Mouse (Mus musculus): Measurements from ENCODE around the gene Abca1. TPM values are rescaled to one million over a fixed set of nuclear protein-coding genes. Genes with fewer than 3 reads are reported as not detected.

Abca1 gene
- polyA plus RNA-seq, 1 experiment: 2.6 TPM

DNA sequence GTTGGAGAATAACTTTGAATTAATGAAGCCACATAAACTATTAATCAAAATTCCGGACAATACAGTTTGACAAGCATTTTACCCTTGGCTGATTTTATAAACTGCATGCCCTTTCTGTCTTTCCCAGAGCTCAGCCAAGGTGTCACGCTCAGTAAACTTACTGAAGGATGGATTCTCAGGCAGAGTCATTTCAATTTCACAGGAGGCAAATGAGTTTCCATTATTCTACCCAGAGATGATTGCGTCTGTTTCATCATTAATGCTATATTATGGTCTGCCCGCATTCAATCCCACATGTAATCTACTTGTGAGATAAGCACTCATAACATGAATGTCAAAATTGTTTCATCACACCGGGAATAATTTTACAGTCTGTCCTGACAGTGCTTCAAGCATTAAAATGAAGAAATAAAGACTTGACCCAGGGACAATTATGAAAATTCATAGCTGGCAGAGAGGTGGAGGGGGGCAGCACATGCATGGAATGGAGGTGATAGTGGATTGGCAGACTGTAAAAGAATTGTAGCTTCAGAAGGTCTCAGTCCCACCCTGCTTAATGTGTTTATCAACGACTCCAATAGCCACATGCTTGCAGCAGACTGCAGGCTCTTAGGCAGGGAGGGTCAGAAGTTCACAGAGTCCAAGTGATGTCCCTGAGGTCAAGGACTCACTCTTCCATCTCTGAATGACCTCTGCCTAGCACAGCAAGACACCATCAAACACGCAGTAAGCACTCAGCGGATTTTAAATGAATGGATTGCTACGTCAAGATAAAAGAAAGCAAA, 113.3 kb downstream of the Abca1 start:
- no peak overlapping the region for H3K9ac ChIP-seq (ENCODE audit: low read depth, poor library complexity, severe bottlenecking)
- no peak overlapping the region for H3K4me3 ChIP-seq (ENCODE audit: low read depth, low read length)
- TF ChIP-seq EP300 (IDR thresholded peaks at IDR 0.05; ENCODE audit: insufficient read depth, low read depth, low read length) (no peak), POLR2A (IDR thresholded peaks at IDR 0.05; ENCODE audit: insufficient read depth, low read length) (no peak), CTCF (IDR thresholded peaks at IDR 0.05; ENCODE audit: low read depth, low read length) (no peak)
- no peaks in the 10 kb centered on the region for H3K27me3 ChIP-seq (ENCODE audit: control insufficient read depth, insufficient read depth, low read length, poor library complexity, severe bottlenecking)
- no peak overlapping the region for H3K27ac ChIP-seq (ENCODE audit: insufficient read depth, low read length)
- no peaks in the 10 kb centered on the region for H3K36me3 ChIP-seq (ENCODE audit: control insufficient read depth, insufficient read depth, low read length, poor library complexity, severe bottlenecking)
- H3K4me1 ChIP-seq (ENCODE audit: control insufficient read depth, insufficient read depth, low read length): no peaks in the 10 kb centered on the region
- no peaks in the 10 kb centered on the region for H3K9me3 ChIP-seq (replicated peaks; ENCODE audit: control insufficient read depth, insufficient read depth, low read length, poor library complexity, severe bottlenecking)

DNA sequence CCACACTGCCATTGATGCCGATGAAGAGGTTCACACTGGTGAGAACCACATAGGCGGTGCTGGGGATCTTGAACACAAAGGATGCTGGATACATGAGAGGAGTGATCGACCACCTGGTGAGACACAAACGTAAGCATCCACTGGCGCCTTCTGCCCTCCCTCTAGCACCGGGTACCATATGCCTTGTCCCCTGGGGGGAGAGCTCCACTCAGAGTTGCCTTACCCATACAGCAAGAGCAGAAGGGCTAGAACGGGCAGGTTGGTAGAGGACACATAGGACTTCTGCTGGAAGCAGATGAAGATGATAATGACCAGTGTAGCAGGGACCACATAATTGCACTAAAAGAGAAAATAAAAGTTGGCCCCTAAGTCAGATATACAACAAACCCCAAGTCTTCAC, 113.9 kb downstream of the Abca1 start:
- no peaks in the 10 kb centered on the region for H3K36me3 ChIP-seq (ENCODE audit: control insufficient read depth, insufficient read depth, low read length, poor library complexity, severe bottlenecking)
- no peak overlapping the region for H3K4me3 ChIP-seq (ENCODE audit: low read depth, low read length)
- TF ChIP-seq POLR2A (IDR thresholded peaks at IDR 0.05; ENCODE audit: insufficient read depth, low read length): no peak
- no peak for TF ChIP-seq CTCF (IDR thresholded peaks at IDR 0.05; ENCODE audit: low read depth, low read length)
- no peak for TF ChIP-seq EP300 (IDR thresholded peaks at IDR 0.05; ENCODE audit: insufficient read depth, low read depth, low read length)
- no peaks in the 10 kb centered on the region for H3K4me1 ChIP-seq (ENCODE audit: control insufficient read depth, insufficient read depth, low read length)
- H3K9ac ChIP-seq (ENCODE audit: low read depth, poor library complexity, severe bottlenecking): no peak overlapping the region
- H3K27ac ChIP-seq (ENCODE audit: insufficient read depth, low read length): no peak overlapping the region
- no peaks in the 10 kb centered on the region for H3K27me3 ChIP-seq (ENCODE audit: control insufficient read depth, insufficient read depth, low read length, poor library complexity, severe bottlenecking)
- no peaks in the 10 kb centered on the region for H3K9me3 ChIP-seq (replicated peaks; ENCODE audit: control insufficient read depth, insufficient read depth, low read length, poor library complexity, severe bottlenecking)

DNA sequence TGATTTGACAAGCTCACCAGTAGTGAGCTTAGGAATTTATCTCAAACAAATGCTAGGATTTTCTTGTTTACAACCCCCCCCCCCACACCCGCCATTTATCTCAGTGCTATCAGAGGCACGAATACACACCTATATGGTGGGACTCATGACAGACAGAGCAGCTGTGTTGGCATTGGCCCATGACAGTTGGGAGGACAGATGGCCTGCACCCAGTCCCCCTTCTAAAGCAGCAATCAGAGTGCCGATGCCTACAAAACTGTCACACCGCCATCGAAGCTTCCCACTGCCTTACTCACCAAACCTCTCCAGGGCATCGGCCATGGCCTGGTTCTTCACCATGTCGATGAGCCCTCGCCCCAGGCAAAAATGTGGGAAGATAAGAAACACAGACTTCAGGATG, 115.9 kb downstream of the Abca1 start:
- no peak for TF ChIP-seq CTCF (IDR thresholded peaks at IDR 0.05; ENCODE audit: low read depth, low read length)
- no peak for TF ChIP-seq POLR2A (IDR thresholded peaks at IDR 0.05; ENCODE audit: insufficient read depth, low read length)
- TF ChIP-seq EP300 (IDR thresholded peaks at IDR 0.05; ENCODE audit: insufficient read depth, low read depth, low read length): no peak
- Histone ChIP-seq H3K27me3 (ENCODE audit: control insufficient read depth, insufficient read depth, low read length, poor library complexity, severe bottlenecking) (no peaks in the 10 kb centered on the region), H3K4me1 (ENCODE audit: control insufficient read depth, insufficient read depth, low read length) (no peaks in the 10 kb centered on the region), H3K9me3 (replicated peaks; ENCODE audit: control insufficient read depth, insufficient read depth, low read length, poor library complexity, severe bottlenecking) (no peaks in the 10 kb centered on the region), H3K4me3 (ENCODE audit: low read depth, low read length) (no peak overlapping the region), H3K9ac (ENCODE audit: low read depth, poor library complexity, severe bottlenecking) (no peak overlapping the region), H3K27ac (ENCODE audit: insufficient read depth, low read length) (no peak overlapping the region), H3K36me3 (ENCODE audit: control insufficient read depth, insufficient read depth, low read length, poor library complexity, severe bottlenecking) (no peaks in the 10 kb centered on the region)

DNA sequence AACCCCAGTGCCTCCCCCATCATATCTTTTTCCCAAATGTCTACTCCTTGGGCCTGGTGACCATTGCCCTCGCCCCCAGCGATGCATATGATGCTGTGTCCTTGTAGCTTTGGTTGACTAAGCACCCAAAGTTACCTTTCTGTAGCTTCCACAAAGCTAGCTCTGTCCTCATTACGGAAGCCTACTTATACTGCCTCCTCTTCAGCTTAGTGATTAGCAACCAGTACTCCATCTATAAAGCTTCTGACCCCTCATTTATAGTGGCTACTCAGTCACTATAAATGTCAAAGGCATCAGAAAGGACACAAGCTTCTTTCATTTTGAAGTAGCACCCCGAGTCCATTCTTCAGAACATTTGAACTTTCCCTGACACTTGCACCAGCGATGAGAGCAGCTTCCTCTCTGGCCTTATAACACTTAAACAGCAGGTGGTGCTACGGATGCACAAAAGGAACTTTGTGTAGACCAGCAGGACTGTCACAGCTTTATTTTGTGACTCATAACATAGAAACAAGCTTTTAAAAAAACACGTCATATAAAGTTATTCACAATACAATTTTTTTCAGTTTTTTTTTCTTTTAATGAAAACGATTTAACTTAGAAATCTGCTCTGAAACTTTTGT, 129.3 kb downstream of the Abca1 start:
- H3K27me3 ChIP-seq (ENCODE audit: control insufficient read depth, insufficient read depth, low read length, poor library complexity, severe bottlenecking): no peaks in the 10 kb centered on the region
- no peak overlapping the region for H3K9ac ChIP-seq (ENCODE audit: low read depth, poor library complexity, severe bottlenecking)
- H3K36me3 ChIP-seq (ENCODE audit: control insufficient read depth, insufficient read depth, low read length, poor library complexity, severe bottlenecking): no peaks in the 10 kb centered on the region
- TF ChIP-seq EP300 (IDR thresholded peaks at IDR 0.05; ENCODE audit: insufficient read depth, low read depth, low read length) (no peak), CTCF (IDR thresholded peaks at IDR 0.05; ENCODE audit: low read depth, low read length) (no peak), POLR2A (IDR thresholded peaks at IDR 0.05; ENCODE audit: insufficient read depth, low read length) (no peak)
- no peak overlapping the region for H3K27ac ChIP-seq (ENCODE audit: insufficient read depth, low read length)
- no peaks in the 10 kb centered on the region for H3K4me1 ChIP-seq (ENCODE audit: control insufficient read depth, insufficient read depth, low read length)
- no peak overlapping the region for H3K4me3 ChIP-seq (ENCODE audit: low read depth, low read length)
- no peaks in the 10 kb centered on the region for H3K9me3 ChIP-seq (replicated peaks; ENCODE audit: control insufficient read depth, insufficient read depth, low read length, poor library complexity, severe bottlenecking)

- Histone ChIP-seq H3K27ac (ENCODE audit: insufficient read depth, low read length) (no peak overlapping the region), H3K9me3 (replicated peaks; ENCODE audit: control insufficient read depth, insufficient read depth, low read length, poor library complexity, severe bottlenecking) (no peaks in the 10 kb centered on the region), H3K4me3 (ENCODE audit: low read depth, low read length) (no peak overlapping the region), H3K9ac (ENCODE audit: low read depth, poor library complexity, severe bottlenecking) (no peak overlapping the region), H3K4me1 (ENCODE audit: control insufficient read depth, insufficient read depth, low read length) (no peaks in the 10 kb centered on the region), H3K36me3 (ENCODE audit: control insufficient read depth, insufficient read depth, low read length, poor library complexity, severe bottlenecking) (no peaks in the 10 kb centered on the region), H3K27me3 (ENCODE audit: control insufficient read depth, insufficient read depth, low read length, poor library complexity, severe bottlenecking) (no peaks in the 10 kb centered on the region)
- no peak for TF ChIP-seq CTCF (IDR thresholded peaks at IDR 0.05; ENCODE audit: low read depth, low read length)
These were observed 131.9 kb downstream of the Abca1 start for GRCm38 (mm10) chr4:53027811-53028210.

DNA sequence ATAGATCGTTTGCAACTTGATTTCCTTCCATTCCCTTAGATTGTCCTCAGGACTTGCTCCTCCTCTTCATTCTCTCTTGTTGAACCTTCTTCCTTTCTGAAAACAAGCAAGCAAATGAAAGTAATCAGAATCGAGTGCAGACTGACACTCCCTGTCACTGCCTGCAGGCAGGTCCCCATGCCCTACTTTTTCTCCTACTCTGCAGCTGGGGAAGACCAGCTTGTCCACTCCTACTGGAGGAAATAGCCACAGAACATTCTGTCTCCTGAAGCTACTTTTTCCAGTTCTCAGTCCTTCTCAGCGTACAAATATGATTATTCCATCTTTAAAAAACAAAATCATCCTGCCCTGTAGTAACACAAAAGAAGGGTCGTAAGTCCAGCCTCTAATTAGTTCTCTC, 135.3 kb downstream of the Abca1 start:
- Histone ChIP-seq H3K9me3 (replicated peaks; ENCODE audit: control insufficient read depth, insufficient read depth, low read length, poor library complexity, severe bottlenecking) (no peaks in the 10 kb centered on the region), H3K4me3 (ENCODE audit: low read depth, low read length) (no peak overlapping the region), H3K9ac (ENCODE audit: low read depth, poor library complexity, severe bottlenecking) (no peak overlapping the region), H3K27me3 (ENCODE audit: control insufficient read depth, insufficient read depth, low read length, poor library complexity, severe bottlenecking) (no peaks in the 10 kb centered on the region), H3K36me3 (ENCODE audit: control insufficient read depth, insufficient read depth, low read length, poor library complexity, severe bottlenecking) (peaks cover 4% of the 10 kb centered on the region), H3K27ac (ENCODE audit: insufficient read depth, low read length) (no peak overlapping the region), H3K4me1 (ENCODE audit: control insufficient read depth, insufficient read depth, low read length) (no peaks in the 10 kb centered on the region)
- no peak for TF ChIP-seq POLR2A (IDR thresholded peaks at IDR 0.05; ENCODE audit: insufficient read depth, low read length)
- TF ChIP-seq CTCF (IDR thresholded peaks at IDR 0.05; ENCODE audit: low read depth, low read length): no peak
- no peak for TF ChIP-seq EP300 (IDR thresholded peaks at IDR 0.05; ENCODE audit: insufficient read depth, low read depth, low read length)
